Mouse (Mus musculus) ES-Bruce4 (cell line): ENCODE results near the gene Fadd.

Experiments used
- CTCF ChIP-seq: IDR thresholded peaks from one replicate; pipeline ENCODE4 v1.8.1; 2011; ENCODE audit warnings: low read depth, low read length
- EP300 ChIP-seq: IDR thresholded peaks from 2 replicates; pipeline ENCODE4 v1.6.1; 2011; ENCODE audit warnings: low read depth, low read length; ENCODE audit not compliant: insufficient read depth
- POLR2A ChIP-seq: IDR thresholded peaks from one replicate; pipeline ENCODE4 v1.8.1; 2011; ENCODE audit warnings: low read length; ENCODE audit not compliant: insufficient read depth

- no peak for TF ChIP-seq POLR2A
- TF ChIP-seq CTCF: no peak
- no peak for TF ChIP-seq EP300
Observed at GRCm38 (mm10) chr7:144609568-144609967, 27.3 kb upstream of the Fadd start.
